Mouse (Mus musculus): ENCODE results near the gene Hs3st3a1. TPM values are rescaled to one million over a fixed set of nuclear protein-coding genes. Genes with fewer than 3 reads are reported as not detected.

Gene Hs3st3a1
- polyA plus RNA-seq, 1 experiment from 2014 or later: 0.14 TPM

DNA sequence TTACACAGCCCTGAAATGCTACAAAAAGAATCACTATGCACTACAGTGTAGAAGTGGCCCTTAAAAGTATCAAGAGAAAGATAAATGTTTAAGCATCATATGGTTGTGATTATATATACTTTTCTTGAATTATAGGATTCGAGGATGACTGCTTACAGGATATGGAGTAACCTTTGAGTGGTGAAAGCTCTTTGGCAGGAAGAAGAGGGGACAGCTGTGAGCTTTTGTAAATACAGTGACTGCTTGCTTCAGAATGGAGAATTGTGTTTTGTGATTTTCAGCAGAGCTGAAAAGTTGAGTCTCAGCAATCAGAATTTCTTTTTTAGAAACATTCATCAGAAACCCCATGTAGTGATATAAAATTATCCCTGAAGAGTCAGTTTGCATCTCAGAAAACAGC, 124.3 kb downstream of the Hs3st3a1 start:
- Histone ChIP-seq H3K9ac (no peak overlapping the region), H3K9me3 (replicated peaks) (no peaks in the 10 kb centered on the region), H3K4me1 (replicated peaks) (no peaks in the 10 kb centered on the region), H3K4me3 (replicated peaks) (no peak overlapping the region), H3K4me2 (no peak overlapping the region), H3K36me3 (replicated peaks) (no peaks in the 10 kb centered on the region), H3K27me3 (no peaks in the 10 kb centered on the region), H3K27ac (replicated peaks) (no peak overlapping the region)
- no peak for ATAC-seq (ENCODE audit: insufficient read depth)
- 31% methylated on average over 1 of the region's 1 CpGs for WGBS (ENCODE audit: insufficient replicate concordance)

DNA sequence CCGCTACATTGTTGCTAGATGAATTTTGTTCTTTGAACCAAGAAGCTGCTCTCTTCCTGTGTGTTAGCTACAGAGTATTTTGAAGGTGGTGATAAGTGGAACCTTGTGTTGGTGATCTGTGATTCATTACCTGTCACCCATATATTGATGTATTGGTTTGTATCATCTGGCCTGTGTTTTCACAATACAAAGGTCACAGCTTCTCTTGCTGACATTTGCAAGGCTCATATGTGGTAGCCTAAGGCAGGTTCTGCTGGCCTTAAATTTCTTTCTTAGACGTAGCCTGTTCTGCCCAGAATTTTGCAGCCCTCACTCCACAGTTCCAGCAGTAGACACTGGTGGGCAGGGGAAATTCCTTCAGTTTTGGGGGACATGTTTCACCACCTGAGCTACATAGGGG, 125.3 kb downstream of the Hs3st3a1 start:
- Histone ChIP-seq H3K4me3 (replicated peaks) (no peak overlapping the region), H3K4me2 (no peak overlapping the region), H3K27me3 (no peaks in the 10 kb centered on the region), H3K36me3 (replicated peaks) (no peaks in the 10 kb centered on the region), H3K27ac (replicated peaks) (no peak overlapping the region), H3K9me3 (replicated peaks) (no peaks in the 10 kb centered on the region), H3K9ac (no peak overlapping the region), H3K4me1 (replicated peaks) (no peaks in the 10 kb centered on the region)
- 48% methylated on average over 2 of the region's 2 CpGs for whole genome bisulfite sequencing (ENCODE audit: insufficient replicate concordance)
- ATAC-seq (ENCODE audit: insufficient read depth): no peak

DNA sequence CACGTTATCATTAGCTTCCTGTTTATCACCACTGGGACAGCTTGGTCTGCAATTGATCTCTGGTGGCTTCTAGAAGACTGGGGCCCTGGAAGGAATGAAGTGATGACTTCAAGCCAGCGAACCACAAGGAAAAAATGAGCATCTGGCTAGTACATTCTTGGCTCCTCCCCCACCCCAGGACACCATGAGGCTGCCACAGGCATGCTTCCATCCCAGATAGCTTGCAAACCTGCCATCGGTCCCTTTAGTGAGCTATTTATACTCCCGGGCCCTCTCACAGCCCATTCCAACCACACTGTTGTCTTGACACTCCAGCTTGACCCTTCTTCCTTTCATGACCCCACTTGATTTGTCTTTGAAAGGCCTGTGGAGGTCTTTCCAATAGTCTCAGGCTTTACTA, 127.6 kb downstream of the Hs3st3a1 start:
- no peaks in the 10 kb centered on the region for H3K27me3 ChIP-seq
- ATAC-seq (ENCODE audit: insufficient read depth): no peak
- no peak overlapping the region for H3K4me2 ChIP-seq
- no peaks in the 10 kb centered on the region for H3K4me1 ChIP-seq (replicated peaks)
- 29% methylated on average over 4 of the region's 4 CpGs for WGBS (ENCODE audit: insufficient replicate concordance)
- H3K9me3 ChIP-seq (replicated peaks): no peaks in the 10 kb centered on the region
- no peak overlapping the region for H3K27ac ChIP-seq (replicated peaks)
- no peak overlapping the region for H3K4me3 ChIP-seq (replicated peaks)
- no peak overlapping the region for H3K9ac ChIP-seq
- H3K36me3 ChIP-seq (replicated peaks): no peaks in the 10 kb centered on the region

Other genes starting within 250 kb of the Hs3st3a1 start
- gene F930015N05Rik, start 1.3 kb downstream of the Hs3st3a1 start, polyA plus RNA-seq (2015; fragmentation: Nextera tagmentation; extraction: Ambion mirVana): not detected in 2 replicates